Mouse (Mus musculus) MEL (cell line): Measurements from ENCODE around the gene Ccdc172. TPM values are rescaled to one million over a fixed set of nuclear protein-coding genes. Genes with fewer than 3 reads are reported as not detected.

Experiments used
- DNase-seq: peaks from one replicate; pipeline ENCODE4 v3.0.0; 2011; ENCODE audit warnings: low read depth, low spot score
- H3K27ac ChIP-seq: 2 replicates; pipeline ENCODE4 v1.5.1; 2012; ENCODE audit warnings: low read depth, mild to moderate bottlenecking, control low read depth, low read length, moderate library complexity; ENCODE audit not compliant: control insufficient read depth
- H3K27me3 ChIP-seq, 2 experiments: fragments of 150-350 bp in 1 of 2; sonication (generic) in 1 of 2; 2 replicates each; pipeline ENCODE4 v1.6.1; 2012; ENCODE audit warnings: low read length in 2 of 2, mild to moderate bottlenecking in 2 of 2, improper control_type of control experiment in 1 of 2, moderate library complexity in 1 of 2; ENCODE audit not compliant: insufficient read depth in 2 of 2, control insufficient read depth in 1 of 2
- H3K36me3 ChIP-seq, 2 experiments: 2 replicates each; pipeline ENCODE4 v1.6.1; 2012 to 2014; ENCODE audit warnings: low read length in 2 of 2, improper control_type of control experiment in 1 of 2, inconsistent platforms in 1 of 2, mild to moderate bottlenecking in 1 of 2; ENCODE audit not compliant: insufficient read depth in 2 of 2, control insufficient read depth in 1 of 2
- H3K4me1 ChIP-seq, 2 experiments: fragments of 150-350 bp in 1 of 2; sonication (generic) in 1 of 2; 2 replicates each; pipeline ENCODE4 v1.6.1; 2012; ENCODE audit warnings: low read length in 2 of 2, improper control_type of control experiment in 1 of 2, mild to moderate bottlenecking in 1 of 2; ENCODE audit not compliant: insufficient read depth in 2 of 2, control insufficient read depth in 1 of 2
- H3K4me3 ChIP-seq, 2 experiments: fragments of 150-350 bp in 1 of 2; sonication (generic) in 1 of 2; 2 replicates each; pipeline ENCODE4 v1.5.1; 2012; ENCODE audit warnings: low read depth in 2 of 2, low read length in 2 of 2, mild to moderate bottlenecking in 2 of 2, moderate library complexity in 2 of 2, control low read depth in 1 of 2, improper control_type of control experiment in 1 of 2; ENCODE audit not compliant: control insufficient read depth in 1 of 2, insufficient read depth in 1 of 2
- H3K79me2 ChIP-seq: 2 replicates; pipeline ENCODE4 v1.6.1; 2012; ENCODE audit warnings: mild to moderate bottlenecking, low read length, moderate library complexity; ENCODE audit not compliant: control insufficient read depth, poor library complexity, insufficient read depth
- H3K9ac ChIP-seq: 2 replicates; pipeline ENCODE4 v1.6.1; 2012; ENCODE audit warnings: low read depth, mild to moderate bottlenecking, control low read depth, low read length, moderate library complexity; ENCODE audit not compliant: control insufficient read depth, poor library complexity, severe bottlenecking
- H3K9me3 ChIP-seq: fragments of 150-350 bp; sonication (generic); replicated peaks from 2 replicates; pipeline ENCODE4 v1.6.1; 2012; ENCODE audit warnings: mild to moderate bottlenecking, low read length, improper control_type of control experiment, moderate library complexity; ENCODE audit not compliant: insufficient read depth
- CHD1 ChIP-seq: IDR thresholded peaks from 2 replicates; pipeline ENCODE4 v1.6.1; 2012; ENCODE audit warnings: low read depth, mild to moderate bottlenecking, inconsistent platforms, low read length, improper control_type of control experiment
- CHD2 ChIP-seq: IDR thresholded peaks from 2 replicates; pipeline ENCODE4 v1.6.1; 2011; ENCODE audit warnings: low read length, improper control_type of control experiment
- ETS1 ChIP-seq: IDR thresholded peaks from 2 replicates; pipeline ENCODE4 v1.6.1; 2012; ENCODE audit warnings: low read depth, mild to moderate bottlenecking, inconsistent platforms, low read length, improper control_type of control experiment, moderate library complexity
- GABPA ChIP-seq: IDR thresholded peaks from 2 replicates; pipeline ENCODE4 v1.6.1; 2012; ENCODE audit warnings: low read depth, mild to moderate bottlenecking, inconsistent platforms, low read length, improper control_type of control experiment, moderate library complexity
- MAFK ChIP-seq: IDR thresholded peaks from 2 replicates; pipeline ENCODE4 v1.6.1; 2011; ENCODE audit warnings: low read depth, mild to moderate bottlenecking, low read length, improper control_type of control experiment, borderline replicate concordance
- MAX ChIP-seq: IDR thresholded peaks from 2 replicates; pipeline ENCODE4 v1.6.1; 2011; ENCODE audit warnings: low read length, improper control_type of control experiment
- MXI1 ChIP-seq: IDR thresholded peaks from 2 replicates; pipeline ENCODE4 v1.6.1; 2011; ENCODE audit warnings: mild to moderate bottlenecking, low read depth, low read length, improper control_type of control experiment
- MYB ChIP-seq: IDR thresholded peaks from 2 replicates; pipeline ENCODE4 v1.6.1; 2011; ENCODE audit warnings: mild to moderate bottlenecking, low read depth, low read length, improper control_type of control experiment
- NELFE ChIP-seq: IDR thresholded peaks from 2 replicates; pipeline ENCODE4 v1.6.1; 2011; ENCODE audit warnings: low read depth, low read length, improper control_type of control experiment
- POLR2A ChIP-seq, 2 experiments: IDR thresholded peaks; 2 replicates each; pipeline ENCODE4 v1.6.1; 2011 to 2012; ENCODE audit warnings: low read length in 2 of 2, mild to moderate bottlenecking in 2 of 2, control low read depth in 1 of 2, improper control_type of control experiment in 1 of 2, low read depth in 1 of 2, moderate library complexity in 1 of 2; ENCODE audit not compliant: control insufficient read depth in 1 of 2, insufficient read depth in 1 of 2, poor library complexity in 1 of 2
- POLR2AphosphoS2 ChIP-seq: IDR thresholded peaks from 2 replicates; pipeline ENCODE4 v1.6.1; 2011; ENCODE audit warnings: low read length, improper control_type of control experiment
- RAD21 ChIP-seq: IDR thresholded peaks from 2 replicates; pipeline ENCODE4 v1.6.1; 2011; ENCODE audit warnings: mild to moderate bottlenecking, low read depth, low read length, improper control_type of control experiment
- RCOR1 ChIP-seq: IDR thresholded peaks from 2 replicates; pipeline ENCODE4 v1.6.1; 2012; ENCODE audit warnings: low read depth, mild to moderate bottlenecking, inconsistent platforms, low read length, improper control_type of control experiment
- SIN3A ChIP-seq: IDR thresholded peaks from 2 replicates; pipeline ENCODE4 v1.6.1; 2012; ENCODE audit warnings: low read length, improper control_type of control experiment, inconsistent platforms
- TAL1 ChIP-seq: IDR thresholded peaks from 2 replicates; pipeline ENCODE4 v1.6.1; 2012; ENCODE audit warnings: mild to moderate bottlenecking, inconsistent platforms, low read length, moderate library complexity, mixed read lengths
- USF1 ChIP-seq: IDR thresholded peaks from 2 replicates; pipeline ENCODE4 v1.6.1; 2014; ENCODE audit warnings: low read depth, mild to moderate bottlenecking, inconsistent platforms, low read length, improper control_type of control experiment, moderate library complexity
- ZC3H11A ChIP-seq: IDR thresholded peaks from 2 replicates; pipeline ENCODE4 v1.6.1; 2012; ENCODE audit warnings: low read depth, mild to moderate bottlenecking, inconsistent platforms, low read length, improper control_type of control experiment
- polyA plus RNA-seq, 2 experiments: library from polyadenylated mRNA; stranded (reverse) in 1 of 2; unstranded in 1 of 2; fragments of >175 nt in 1 of 2; fragments of >200 nt in 1 of 2; gene quantifications; 2 replicates each; pipeline versions ENCODE4 v1.2.1 to v1.2.4; 2012; ENCODE audit warnings: low replicate concordance in 2 of 2, low read depth in 1 of 2; ENCODE audit not compliant: insufficient read length in 2 of 2, insufficient read depth in 1 of 2, missing spikeins in 1 of 2
- total RNA-seq: library from RNA; depleted of rRNA; stranded (reverse); fragments of 300-350 nt; gene quantifications from 2 replicates; pipeline ENCODE4 v1.2.3, GENCODE M21; 2012

The Ccdc172 gene
- total and polyA plus RNA-seq, 3 experiments: not detected

GRCm38 (mm10) chr19:58550489-58550888 lies 38.7 kb downstream of the Ccdc172 start:
- no peaks in the 10 kb centered on the region for H3K9me3 ChIP-seq
- no peak for DNase-seq
- no peak overlapping the region for H3K4me3 ChIP-seq
- H3K36me3 ChIP-seq: no peaks in the 10 kb centered on the region
- no peaks in the 10 kb centered on the region for H3K4me1 ChIP-seq
- TF ChIP-seq RAD21: no peak
- no peak for TF ChIP-seq RCOR1
- no peak for TF ChIP-seq USF1
- TF ChIP-seq TAL1: no peak
- no peak for TF ChIP-seq SIN3A
- no peak for TF ChIP-seq MYB
- TF ChIP-seq CHD2: no peak
- no peak for TF ChIP-seq CHD1
- no peak for TF ChIP-seq MXI1
- no peak for TF ChIP-seq MAFK
- no peak for TF ChIP-seq ETS1
- H3K27ac ChIP-seq: no peak overlapping the region
- no peak overlapping the region for H3K9ac ChIP-seq
- no peaks in the 10 kb centered on the region for H3K79me2 ChIP-seq
- H3K27me3 ChIP-seq: peaks cover 0 to 2% of the 10 kb centered on the region in 2 experiments; a peak in 1 of 4 replicates

DNA sequence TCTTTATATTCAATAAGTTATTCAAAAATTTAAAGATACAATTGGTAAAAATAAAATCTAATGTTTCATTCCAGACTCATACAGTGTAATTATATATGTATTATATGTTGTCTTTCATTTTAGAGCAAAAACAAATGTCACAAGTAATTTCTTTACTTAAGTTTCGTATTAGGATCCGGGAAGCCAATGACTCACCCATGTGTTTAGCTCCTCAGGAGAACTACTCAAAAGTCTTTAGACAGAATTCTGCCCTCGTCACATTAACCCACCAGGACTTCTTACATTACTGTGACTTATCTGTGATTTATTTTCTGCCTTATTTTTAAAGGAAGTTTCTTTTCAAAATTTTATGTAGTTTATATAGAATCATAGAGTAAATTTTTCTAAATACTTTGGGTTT lies 39.1 kb downstream of the Ccdc172 start:
- no peak for TF ChIP-seq POLR2AphosphoS2
- TF ChIP-seq NELFE: no peak
- no peak for TF ChIP-seq ZC3H11A
- TF ChIP-seq RAD21: no peak
- TF ChIP-seq POLR2A (IDR thresholded peaks at IDR 0.05; ENCODE audit: control insufficient read depth in 1 of 2, insufficient read depth in 1 of 2, low read depth in 1 of 2, low read length in 2 of 2, poor library complexity in 1 of 2): no peak

GRCm38 (mm10) chr19:58554974-58555373 lies 43.2 kb downstream of the Ccdc172 start:
- no peak for TF ChIP-seq MAX
- TF ChIP-seq GABPA: no peak
- no peak for TF ChIP-seq POLR2AphosphoS2
- TF ChIP-seq RAD21: no peak
- no peaks in the 10 kb centered on the region for H3K36me3 ChIP-seq

More for the DNA sequence above, 39.1 kb downstream of the Ccdc172 start:
- no peaks in the 10 kb centered on the region for H3K79me2 ChIP-seq
- no peaks in the 10 kb centered on the region for H3K4me1 ChIP-seq
- H3K36me3 ChIP-seq: no peaks in the 10 kb centered on the region
- H3K9ac ChIP-seq: no peak overlapping the region
- DNase-seq: no peak
- H3K27ac ChIP-seq: no peak overlapping the region
- H3K4me3 ChIP-seq: no peak overlapping the region
- no peaks in the 10 kb centered on the region for H3K9me3 ChIP-seq
- no peaks in the 10 kb centered on the region; a peak in 1 of 4 replicates for H3K27me3 ChIP-seq

More at GRCm38 (mm10) chr19:58554974-58555373, 43.2 kb downstream of the Ccdc172 start:
- Histone ChIP-seq H3K9me3 (no peaks in the 10 kb centered on the region), H3K79me2 (no peaks in the 10 kb centered on the region), H3K27ac (no peak overlapping the region), H3K4me3 (no peak overlapping the region), H3K27me3 (no peaks in the 10 kb centered on the region), H3K4me1 (no peaks in the 10 kb centered on the region), H3K9ac (no peak overlapping the region)
- no peak for DNase-seq
